Mouse (Mus musculus): ENCODE measurements at regions not wholly inside any gene's neighbourhood (a gene's known extent, or its start where the extent isn't known, plus 50 kb on each side); places are given as distances from the start of the nearest gene placed in this dataset.
A peak's percentile ranks its signal among the peaks of the same experiment; 100 is the strongest.
"Not testable (repeated sequence)": the region's sequence is repeated elsewhere in the genome, so short reads cannot be mapped to it uniquely, and the experiment has no call there.

GRCm38 (mm10) chr1:136680173-136680572, 55.5 kb downstream of the Zfp281 start:
- Histone ChIP-seq H3K79me3 (ENCODE audit: low read depth) (no peaks in the 10 kb centered on the region), H3K4me3 (ENCODE audit: insufficient read depth, poor library complexity, severe bottlenecking) (no peak overlapping the region), H3ac (ENCODE audit: control insufficient read depth, insufficient read length, low read depth) (no peak overlapping the region), H3K36me3 (ENCODE audit: control insufficient read depth, insufficient read depth) (no peaks in the 10 kb centered on the region), H3K27me3 (ENCODE audit: control insufficient read depth, insufficient read depth, insufficient read length) (no peaks in the 10 kb centered on the region), H3K79me2 (ENCODE audit: control insufficient read depth, insufficient read depth) (no peaks in the 10 kb centered on the region)
- TF ChIP-seq MAX (IDR thresholded peaks at IDR 0.05) = no peak

- not testable (repeated sequence) for H3K4me3 ChIP-seq (ENCODE audit: insufficient read depth, poor library complexity, severe bottlenecking); H3K79me3 ChIP-seq (ENCODE audit: low read depth); H3ac ChIP-seq (ENCODE audit: control insufficient read depth, insufficient read length, low read depth); H3K27me3 ChIP-seq (ENCODE audit: control insufficient read depth, insufficient read depth, insufficient read length); H3K79me2 ChIP-seq (ENCODE audit: control insufficient read depth, insufficient read depth); H3K36me3 ChIP-seq (ENCODE audit: control insufficient read depth, insufficient read depth)
Measured at GRCm38 (mm10) chr1:136682311-136682710, 57.6 kb downstream of the Zfp281 start.

DNA sequence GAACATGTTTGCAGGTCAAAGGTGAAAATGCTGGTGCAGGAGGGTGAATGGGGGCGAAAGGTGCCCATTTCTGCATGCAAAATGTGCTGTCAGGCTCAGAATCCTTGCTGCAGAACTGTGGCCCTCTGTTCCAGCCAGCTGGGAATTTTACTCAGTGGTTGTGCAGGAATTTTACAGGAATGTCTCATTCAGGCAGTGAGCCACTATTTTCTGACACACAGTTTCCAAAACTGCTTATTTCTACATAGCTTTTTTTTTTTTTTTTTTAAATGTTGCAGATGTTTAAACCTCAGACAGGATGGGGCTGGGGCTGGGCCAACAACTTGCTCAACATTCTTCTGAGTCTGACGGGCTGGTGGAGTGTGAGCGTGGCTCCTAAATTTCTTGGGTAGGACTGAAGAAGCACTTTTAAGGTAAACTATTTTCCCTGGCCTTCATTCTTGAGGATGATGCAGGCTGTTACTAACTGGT, 58.4 kb downstream of the Zfp281 start:
- H3K79me2 ChIP-seq (ENCODE audit: control insufficient read depth, insufficient read depth) = no peaks in the 10 kb centered on the region
- no peak overlapping the region for H3K4me3 ChIP-seq (ENCODE audit: insufficient read depth, poor library complexity, severe bottlenecking)
- H3K27me3 ChIP-seq (ENCODE audit: control insufficient read depth, insufficient read depth, insufficient read length) = no peaks in the 10 kb centered on the region
- TF ChIP-seq MAX (IDR thresholded peaks at IDR 0.05) (peak; percentile 27), CEBPB (IDR thresholded peaks at IDR 0.05; ENCODE audit: low read depth) (peak; percentile 90), FOSL1 (IDR thresholded peaks at IDR 0.05; ENCODE audit: insufficient read depth, low read length, poor library complexity, severe bottlenecking) (no peak), MYOD1 (IDR thresholded peaks at IDR 0.05; ENCODE audit: control insufficient read depth, insufficient read length, low read depth) (peak; percentile 34), CTCF (IDR thresholded peaks at IDR 0.05; ENCODE audit: control insufficient read depth, insufficient read depth, insufficient read length) (no peak), MYOG (IDR thresholded peaks at IDR 0.05; ENCODE audit: control insufficient read depth, extremely low read depth, insufficient read length) (no peak), USF1 (IDR thresholded peaks at IDR 0.05; ENCODE audit: low read depth) (no peak)
- no peaks in the 10 kb centered on the region for H3K36me3 ChIP-seq (ENCODE audit: control insufficient read depth, insufficient read depth)
- no peak overlapping the region for H3ac ChIP-seq (ENCODE audit: control insufficient read depth, insufficient read length, low read depth)
- H3K79me3 ChIP-seq (ENCODE audit: low read depth) = no peaks in the 10 kb centered on the region

DNA sequence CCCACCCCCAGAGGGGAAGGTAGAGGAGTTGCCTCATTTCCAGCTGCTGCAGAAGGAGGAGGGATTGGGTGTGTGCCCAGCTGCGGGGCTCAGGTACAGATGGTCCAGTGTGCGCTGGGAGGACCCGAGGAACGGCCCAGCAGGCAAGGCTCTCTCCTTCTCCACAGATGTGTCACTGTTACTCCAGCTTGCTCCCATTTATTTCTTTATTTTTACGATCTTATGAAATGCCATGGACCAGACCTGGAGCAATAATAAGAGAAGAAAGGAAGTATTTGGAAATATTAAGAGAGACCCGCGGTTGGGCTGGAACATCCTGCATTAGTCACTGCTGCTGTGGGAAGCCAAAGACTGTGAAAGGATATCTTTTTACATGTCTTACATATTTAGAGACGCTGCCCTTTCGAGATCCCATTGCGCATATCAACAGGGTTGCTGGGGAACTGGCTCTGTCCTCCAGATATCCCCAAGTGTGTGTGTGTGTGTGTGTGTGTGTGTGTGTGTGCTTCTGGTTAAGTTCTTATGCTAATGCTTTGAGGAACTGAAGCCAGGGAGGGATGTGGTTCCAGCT, 58.9 kb downstream of the Zfp281 start:
- Histone ChIP-seq H3ac (ENCODE audit: control insufficient read depth, insufficient read length, low read depth) (peak overlapping the region; percentile 59), H3K27me3 (ENCODE audit: control insufficient read depth, insufficient read depth, insufficient read length) (no peaks in the 10 kb centered on the region), H3K79me3 (ENCODE audit: low read depth) (no peaks in the 10 kb centered on the region), H3K4me3 (ENCODE audit: insufficient read depth, poor library complexity, severe bottlenecking) (no peak overlapping the region), H3K36me3 (ENCODE audit: control insufficient read depth, insufficient read depth) (no peaks in the 10 kb centered on the region), H3K79me2 (ENCODE audit: control insufficient read depth, insufficient read depth) (no peaks in the 10 kb centered on the region)
- TF ChIP-seq MYOD1 (IDR thresholded peaks at IDR 0.05; ENCODE audit: control insufficient read depth, insufficient read length, low read depth) (peak; percentile 27), MYOG (IDR thresholded peaks at IDR 0.05; ENCODE audit: control insufficient read depth, extremely low read depth, insufficient read length) (no peak), FOSL1 (IDR thresholded peaks at IDR 0.05; ENCODE audit: insufficient read depth, low read length, poor library complexity, severe bottlenecking) (peak; percentile 26), MAX (IDR thresholded peaks at IDR 0.05) (no peak), CTCF (IDR thresholded peaks at IDR 0.05; ENCODE audit: control insufficient read depth, insufficient read depth, insufficient read length) (no peak), CEBPB (IDR thresholded peaks at IDR 0.05; ENCODE audit: low read depth) (peak; percentile 52), USF1 (IDR thresholded peaks at IDR 0.05; ENCODE audit: low read depth) (no peak)

DNA sequence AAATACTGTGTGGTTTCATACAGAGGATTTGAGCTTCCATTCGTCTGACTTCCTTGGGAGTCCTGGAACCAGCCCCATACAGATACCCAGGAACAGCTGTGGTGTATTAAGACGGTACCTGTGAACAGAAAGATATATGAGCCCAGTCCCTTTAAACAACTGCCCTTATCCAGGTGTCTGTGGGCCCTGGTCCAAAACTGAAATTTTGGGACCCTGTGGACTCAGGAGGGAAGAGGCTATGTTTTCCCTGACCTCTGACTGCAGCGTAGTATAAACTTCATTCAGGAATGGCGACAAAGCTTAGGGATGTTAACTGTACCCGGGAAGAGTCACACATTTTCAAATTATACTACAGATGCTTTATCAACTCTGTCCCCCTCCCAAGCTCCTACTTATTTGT, 59.8 kb downstream of the Zfp281 start:
- TF ChIP-seq MYOG (IDR thresholded peaks at IDR 0.05; ENCODE audit: control insufficient read depth, extremely low read depth, insufficient read length) (no peak), USF1 (IDR thresholded peaks at IDR 0.05; ENCODE audit: low read depth) (no peak), FOSL1 (IDR thresholded peaks at IDR 0.05; ENCODE audit: insufficient read depth, low read length, poor library complexity, severe bottlenecking) (no peak), CTCF (IDR thresholded peaks at IDR 0.05; ENCODE audit: control insufficient read depth, insufficient read depth, insufficient read length) (no peak), MYOD1 (IDR thresholded peaks at IDR 0.05; ENCODE audit: control insufficient read depth, insufficient read length, low read depth) (no peak), MAX (IDR thresholded peaks at IDR 0.05) (no peak), CEBPB (IDR thresholded peaks at IDR 0.05; ENCODE audit: low read depth) (no peak)
- H3ac ChIP-seq (ENCODE audit: control insufficient read depth, insufficient read length, low read depth) = no peak overlapping the region
- H3K4me3 ChIP-seq (ENCODE audit: insufficient read depth, poor library complexity, severe bottlenecking) = no peak overlapping the region
- H3K36me3 ChIP-seq (ENCODE audit: control insufficient read depth, insufficient read depth) = no peaks in the 10 kb centered on the region
- no peaks in the 10 kb centered on the region for H3K27me3 ChIP-seq (ENCODE audit: control insufficient read depth, insufficient read depth, insufficient read length)
- no peaks in the 10 kb centered on the region for H3K79me3 ChIP-seq (ENCODE audit: low read depth)
- H3K79me2 ChIP-seq (ENCODE audit: control insufficient read depth, insufficient read depth) = no peaks in the 10 kb centered on the region

DNA sequence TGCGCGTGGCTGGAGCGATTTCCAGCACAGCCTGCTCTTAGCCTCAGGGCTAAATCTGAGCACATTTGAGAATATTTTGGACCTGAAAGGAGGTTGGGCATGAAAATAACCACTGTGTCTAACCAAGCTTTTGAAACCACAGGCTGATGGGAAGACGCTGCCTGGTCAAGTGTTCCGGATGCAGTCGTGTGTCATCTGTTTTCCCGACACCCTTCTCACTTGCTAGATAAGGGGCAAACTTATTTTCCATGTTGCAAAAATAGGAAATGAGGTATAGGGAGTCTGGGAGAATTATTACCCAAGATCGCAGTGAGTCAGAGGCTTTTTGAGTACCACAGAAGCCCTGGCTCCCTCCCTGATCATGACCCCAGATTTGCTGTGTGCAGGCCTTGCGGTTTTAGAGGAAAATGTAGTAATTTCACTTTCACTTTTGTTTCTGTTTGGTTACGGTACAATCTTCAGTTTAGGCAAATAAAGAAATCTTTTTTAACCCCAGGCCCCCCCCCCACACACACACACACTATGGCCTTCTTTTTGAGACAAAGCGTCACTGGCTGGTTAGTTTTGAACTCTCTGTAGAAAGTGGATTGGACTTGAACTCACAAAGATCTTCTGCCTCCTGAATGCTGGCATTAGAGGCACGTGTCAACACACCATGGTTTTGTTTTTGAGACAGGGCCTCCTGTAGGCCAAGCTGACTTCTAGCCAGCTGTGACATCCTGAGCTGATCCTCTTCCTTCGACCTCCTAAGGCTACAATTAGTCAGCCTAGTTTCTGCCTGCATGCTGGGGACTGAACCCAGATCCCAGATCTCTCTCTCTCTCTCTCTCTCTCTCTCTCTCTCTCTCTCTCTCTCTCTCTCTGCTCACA, 60.7 kb downstream of the Zfp281 start:
- H3K36me3 ChIP-seq (ENCODE audit: control insufficient read depth, insufficient read depth) = no peaks in the 10 kb centered on the region
- H3K79me3 ChIP-seq (ENCODE audit: low read depth) = no peaks in the 10 kb centered on the region
- no peaks in the 10 kb centered on the region for H3K27me3 ChIP-seq (ENCODE audit: control insufficient read depth, insufficient read depth, insufficient read length)
- peak; percentile 93 for TF ChIP-seq CEBPB (IDR thresholded peaks at IDR 0.05; ENCODE audit: low read depth)
- TF ChIP-seq MYOG (IDR thresholded peaks at IDR 0.05; ENCODE audit: control insufficient read depth, extremely low read depth, insufficient read length) = no peak
- no peak for TF ChIP-seq CTCF (IDR thresholded peaks at IDR 0.05; ENCODE audit: control insufficient read depth, insufficient read depth, insufficient read length)
- peak; percentile 46 for TF ChIP-seq USF1 (IDR thresholded peaks at IDR 0.05; ENCODE audit: low read depth)
- TF ChIP-seq MAX (IDR thresholded peaks at IDR 0.05) = peak; percentile 57
- no peak for TF ChIP-seq FOSL1 (IDR thresholded peaks at IDR 0.05; ENCODE audit: insufficient read depth, low read length, poor library complexity, severe bottlenecking)
- TF ChIP-seq MYOD1 (IDR thresholded peaks at IDR 0.05; ENCODE audit: control insufficient read depth, insufficient read length, low read depth) = peak; percentile 53
- peak overlapping the region; percentile 44 for H3ac ChIP-seq (ENCODE audit: control insufficient read depth, insufficient read length, low read depth)
- H3K79me2 ChIP-seq (ENCODE audit: control insufficient read depth, insufficient read depth) = no peaks in the 10 kb centered on the region
- H3K4me3 ChIP-seq (ENCODE audit: insufficient read depth, poor library complexity, severe bottlenecking) = peak overlapping the region; percentile 28

All from C2C12 (cell line).